In the genomic region with DNA sequence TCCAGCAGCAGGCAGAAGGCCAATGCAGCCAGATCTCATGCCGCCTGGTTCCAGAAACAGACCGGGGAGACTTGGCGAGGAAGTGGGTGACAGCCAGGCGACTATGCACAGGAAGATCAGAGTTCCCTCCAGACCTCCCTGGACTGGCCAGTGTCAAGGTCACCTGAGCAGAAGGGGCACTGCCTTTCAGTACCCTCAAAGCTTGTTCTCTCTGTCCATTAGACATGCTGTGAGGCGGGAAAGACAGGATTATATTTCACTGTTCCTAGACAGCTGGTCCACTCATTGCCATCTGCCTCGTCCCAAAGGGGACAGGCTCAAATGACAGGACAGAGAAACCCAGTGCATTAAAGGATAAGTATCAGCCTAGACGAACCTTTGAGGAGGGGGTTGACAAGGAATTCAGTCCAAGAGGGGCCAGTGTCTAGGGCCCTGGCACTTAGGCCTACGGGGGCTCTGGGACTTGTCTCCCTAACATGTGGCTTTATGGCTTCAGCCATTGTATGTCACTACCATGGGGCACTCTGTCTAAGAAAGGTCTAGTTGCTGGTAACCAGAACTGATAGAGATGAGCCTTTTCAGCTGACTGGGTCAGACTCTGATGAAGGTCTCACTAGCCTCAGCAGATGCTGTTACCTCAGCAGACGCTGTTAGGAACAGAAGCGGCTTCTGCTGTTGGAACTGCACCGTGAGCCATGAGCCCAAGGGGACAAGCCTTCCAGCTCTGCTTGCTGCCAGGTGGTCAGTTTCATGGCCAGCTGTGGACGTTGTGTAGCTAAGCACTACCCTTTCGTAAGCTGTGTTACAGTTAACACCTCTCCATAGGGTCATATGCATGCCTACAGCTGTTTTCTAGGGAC, we compare ENCODE assay signal across 11 mouse cellular contexts. TPM values are rescaled to one million over a fixed set of nuclear protein-coding genes. Genes with fewer than 3 reads are reported as not detected.
DNase-seq lines count a peak whose midpoint lies in the region; ATAC-seq lines count a peak whose summit lies in the region.
"Had no signal": no experiment of that assay in that cellular context is flagged by ENCODE, and none has a peak within 500 bp of the region (broad histone marks: within the 10 kb centered on the region; RNA-seq: fewer than 3 reads in every experiment).

No protein-coding gene starts in this region.

- WGBS in midbrain, embryonic 11.5 days = 87% methylated on average over 13 of the region's 13 CpGs
- WGBS in midbrain, embryonic 14.5 days = 67% methylated on average over 13 of the region's 13 CpGs
- WGBS in hindbrain, embryonic 14.5 days = 61% methylated on average over 13 of the region's 13 CpGs
- 85% methylated on average over 13 of the region's 13 CpGs for WGBS in forebrain, embryonic 11.5 days

- no peak overlapping the region for H3K4me3 ChIP-seq in midbrain, embryonic 11.5 days (ENCODE audit: low read depth, low read length)
- no peak overlapping the region for H3K4me3 ChIP-seq in midbrain, embryonic 14.5 days (replicated peaks; ENCODE audit: low read depth, low read length)
- H3K4me3 ChIP-seq in hindbrain, embryonic 14.5 days (replicated peaks; ENCODE audit: low read length) = no peak overlapping the region
- no peak overlapping the region for H3K4me3 ChIP-seq in forebrain, embryonic 11.5 days (ENCODE audit: low read depth, low read length)
- H3K4me3 ChIP-seq: heart, embryonic 13.5 days; liver, embryonic 13.5 days had no signal

- no peak overlapping the region for H3K4me2 ChIP-seq in midbrain, embryonic 11.5 days
- H3K4me2 ChIP-seq in midbrain, embryonic 14.5 days (ENCODE audit: low read length) = no peak overlapping the region
- no peak overlapping the region for H3K4me2 ChIP-seq in hindbrain, embryonic 14.5 days (replicated peaks)
- no peak overlapping the region for H3K4me2 ChIP-seq in forebrain, embryonic 11.5 days (ENCODE audit: low read depth, low read length, severe bottlenecking)
- H3K4me2 ChIP-seq: heart, embryonic 13.5 days; liver, embryonic 13.5 days had no signal

- no peaks in the 10 kb centered on the region for H3K9me3 ChIP-seq in midbrain, embryonic 11.5 days (ENCODE audit: control insufficient read depth, low read length)
- no peaks in the 10 kb centered on the region for H3K9me3 ChIP-seq in midbrain, embryonic 14.5 days (ENCODE audit: control insufficient read depth, low read length)
- no peaks in the 10 kb centered on the region for H3K9me3 ChIP-seq in hindbrain, embryonic 14.5 days (ENCODE audit: control insufficient read depth, low read length)
- H3K9me3 ChIP-seq in forebrain, embryonic 11.5 days (ENCODE audit: control insufficient read depth, low read length) = no peaks in the 10 kb centered on the region
- H3K9me3 ChIP-seq: heart, embryonic 13.5 days; liver, embryonic 13.5 days had no signal

- no peaks in the 10 kb centered on the region for H3K27me3 ChIP-seq in midbrain, embryonic 11.5 days (ENCODE audit: control insufficient read depth, insufficient read depth, low read length)
- H3K27me3 ChIP-seq in midbrain, embryonic 14.5 days (ENCODE audit: control insufficient read depth, insufficient read depth, low read length) = no peaks in the 10 kb centered on the region
- H3K27me3 ChIP-seq in hindbrain, embryonic 14.5 days (ENCODE audit: control insufficient read depth, insufficient read depth, low read length) = no peaks in the 10 kb centered on the region
- H3K27me3 ChIP-seq in forebrain, embryonic 11.5 days (ENCODE audit: control insufficient read depth, insufficient read depth, low read length) = no peaks in the 10 kb centered on the region
- H3K27me3 ChIP-seq: heart, embryonic 13.5 days; liver, embryonic 13.5 days had no signal

- ATAC-seq in midbrain, embryonic 11.5 days (ENCODE audit: low FRiP score) = peak; percentile 66
- no peak for ATAC-seq in midbrain, embryonic 14.5 days (ENCODE audit: low FRiP score, low TSS enrichment)
- ATAC-seq in hindbrain, embryonic 14.5 days (ENCODE audit: low FRiP score) = peak; percentile 35; the same call in 1 of the 2 replicates
- no peak for ATAC-seq in forebrain, embryonic 11.5 days (replicated peaks; ENCODE audit: low FRiP score)

- H3K4me1 ChIP-seq in midbrain, embryonic 11.5 days (ENCODE audit: control insufficient read depth, insufficient read depth, low read length) = no peaks in the 10 kb centered on the region
- no peaks in the 10 kb centered on the region for H3K4me1 ChIP-seq in midbrain, embryonic 14.5 days (ENCODE audit: control insufficient read depth, insufficient read depth, low read length)
- H3K4me1 ChIP-seq in hindbrain, embryonic 14.5 days (replicated peaks; ENCODE audit: control insufficient read depth, insufficient read depth, low read length) = no peaks in the 10 kb centered on the region
- no peaks in the 10 kb centered on the region for H3K4me1 ChIP-seq in forebrain, embryonic 11.5 days (replicated peaks; ENCODE audit: control insufficient read depth, insufficient read depth, low read length)

- DNase-seq in gastrocnemius, adult 18-20 months (ENCODE audit: low spot score) = peak; percentile 43
- no peak for DNase-seq in gastrocnemius, adult 8-10 months (ENCODE audit: low spot score in 2 of 2)
- no peak for DNase-seq in midbrain, embryonic 11.5 days (ENCODE audit: low spot score, missing footprints)
- no peak for DNase-seq in midbrain, embryonic 14.5 days
- DNase-seq in hindbrain, embryonic 14.5 days (ENCODE audit: low spot score) = no peak
- DNase-seq in retina, postnatal 1 day = peak; percentile 62
- no peak for DNase-seq in urinary bladder, postnatal 36 days (ENCODE audit: low spot score in 2 of 2)
- no peak for DNase-seq in forebrain, embryonic 11.5 days (ENCODE audit: low spot score)
- DNase-seq: adrenal gland, postnatal 25 days; liver, embryonic 13.5 days had no signal

- no peak overlapping the region for H3K9ac ChIP-seq in midbrain, embryonic 11.5 days (ENCODE audit: low read length)
- no peak overlapping the region for H3K9ac ChIP-seq in midbrain, embryonic 14.5 days (replicated peaks; ENCODE audit: low read length)
- H3K9ac ChIP-seq in hindbrain, embryonic 14.5 days = no peak overlapping the region
- H3K9ac ChIP-seq in forebrain, embryonic 11.5 days (ENCODE audit: low read length) = no peak overlapping the region
- H3K9ac ChIP-seq: heart, embryonic 13.5 days; liver, embryonic 13.5 days had no signal

- H3K36me3 ChIP-seq in midbrain, embryonic 11.5 days (ENCODE audit: control insufficient read depth, insufficient read depth, low read length) = no peaks in the 10 kb centered on the region
- H3K36me3 ChIP-seq in midbrain, embryonic 14.5 days (ENCODE audit: control insufficient read depth, insufficient read depth, low read length) = no peaks in the 10 kb centered on the region
- no peaks in the 10 kb centered on the region for H3K36me3 ChIP-seq in hindbrain, embryonic 14.5 days (replicated peaks; ENCODE audit: control insufficient read depth, insufficient read depth)
- H3K36me3 ChIP-seq in forebrain, embryonic 11.5 days (ENCODE audit: control insufficient read depth, insufficient read depth, low read length) = no peaks in the 10 kb centered on the region
- H3K36me3 ChIP-seq: heart, embryonic 13.5 days; liver, embryonic 13.5 days had no signal

- no peak overlapping the region for H3K27ac ChIP-seq in midbrain, embryonic 11.5 days (ENCODE audit: low read depth, low read length)
- H3K27ac ChIP-seq in midbrain, embryonic 14.5 days (replicated peaks; ENCODE audit: low read depth, low read length) = no peak overlapping the region
- H3K27ac ChIP-seq in hindbrain, embryonic 14.5 days = no peak overlapping the region; the same call in 1 of the 2 replicates
- no peak overlapping the region for H3K27ac ChIP-seq in forebrain, embryonic 11.5 days (ENCODE audit: low read depth, low read length)
- H3K27ac ChIP-seq: heart, embryonic 13.5 days; liver, embryonic 13.5 days had no signal

RNA-seq across cellular contexts. Expression of a gene that starts 40.9 kb away (rescaled TPM):
- total RNA-seq in gastrocnemius, adult 18-20 months (2021) = 10 to 100 TPM; 49.9 to 54.3 TPM
- total RNA-seq in gastrocnemius, adult 8-10 months (2022) = 10 to 100 TPM; 35.8 to 50.4 (median 44.8) TPM
- 5.5 and 6.3 TPM in 2 replicates for polyA plus RNA-seq in midbrain, embryonic 11.5 days (2014; fragmentation: Nextera tagmentation; extraction: Ambion mirVana)
- polyA plus RNA-seq in midbrain, embryonic 14.5 days (2014; fragmentation: Nextera tagmentation; extraction: Ambion mirVana) = 1.9 and 2.3 TPM in 2 replicates
- 2.7 and 3.9 TPM in 2 replicates for polyA plus RNA-seq in hindbrain, embryonic 14.5 days (2014; fragmentation: Nextera tagmentation; extraction: Ambion mirVana)
- polyA plus RNA-seq in forebrain, embryonic 11.5 days (2014; fragmentation: Nextera tagmentation; extraction: Ambion mirVana) = 3.3 and 4.5 TPM in 2 replicates

Comparison
In these comparisons a context has a peak if more than half of its experiments do, and no peak if none do; other contexts are left out.
1. DNase-seq: peak in gastrocnemius, adult 18-20 months (single experiment) and retina, postnatal 1 day (single experiment); none in gastrocnemius, adult 8-10 months (0 of 2), midbrain, embryonic 11.5 days (single experiment), midbrain, embryonic 14.5 days (single experiment), hindbrain, embryonic 14.5 days (single experiment), urinary bladder, postnatal 36 days (0 of 2) and forebrain, embryonic 11.5 days (single experiment).
2. ATAC-seq: peak in midbrain, embryonic 11.5 days (single experiment) and hindbrain, embryonic 14.5 days (single experiment); none in midbrain, embryonic 14.5 days (single experiment) and forebrain, embryonic 11.5 days (single experiment).